Mouse (Mus musculus) bone marrow macrophage, adult 2 months (primary cell): ENCODE data around the gene Calm4.

ENCODE experiments used
- CTCF ChIP-seq: IDR thresholded peaks from 2 replicates; pipeline ENCODE4 v1.5.1; 2012; ENCODE audit warnings: low read depth, mild to moderate bottlenecking, low read length, moderate library complexity
- POLR2A ChIP-seq: IDR thresholded peaks from 2 replicates; pipeline ENCODE4 v1.6.1; 2012; ENCODE audit warnings: mild to moderate bottlenecking, low read depth, low read length, borderline replicate concordance

GRCm38 (mm10) chr13:3850330-3850729 lies 12.8 kb downstream of the Calm4 start:
- no peak for TF ChIP-seq CTCF
- TF ChIP-seq POLR2A = no peak
